Mouse (Mus musculus) bone marrow, adult 2 months (tissue): Measurements from ENCODE around the gene Hoxd9.

Experiments
- CTCF ChIP-seq: fragments of 200-500 bp; IDR thresholded peaks from 2 replicates; pipeline ENCODE4 v1.5.1; 2011; ENCODE audit warnings: low read length, control low read depth; ENCODE audit not compliant: control insufficient read depth, insufficient read depth
- POLR2A ChIP-seq: fragments of 200-500 bp; IDR thresholded peaks from 2 replicates; pipeline ENCODE4 v1.6.1; 2011; ENCODE audit warnings: low read depth, mild to moderate bottlenecking, control low read depth, low read length, borderline replicate concordance; ENCODE audit not compliant: control insufficient read depth

DNA sequence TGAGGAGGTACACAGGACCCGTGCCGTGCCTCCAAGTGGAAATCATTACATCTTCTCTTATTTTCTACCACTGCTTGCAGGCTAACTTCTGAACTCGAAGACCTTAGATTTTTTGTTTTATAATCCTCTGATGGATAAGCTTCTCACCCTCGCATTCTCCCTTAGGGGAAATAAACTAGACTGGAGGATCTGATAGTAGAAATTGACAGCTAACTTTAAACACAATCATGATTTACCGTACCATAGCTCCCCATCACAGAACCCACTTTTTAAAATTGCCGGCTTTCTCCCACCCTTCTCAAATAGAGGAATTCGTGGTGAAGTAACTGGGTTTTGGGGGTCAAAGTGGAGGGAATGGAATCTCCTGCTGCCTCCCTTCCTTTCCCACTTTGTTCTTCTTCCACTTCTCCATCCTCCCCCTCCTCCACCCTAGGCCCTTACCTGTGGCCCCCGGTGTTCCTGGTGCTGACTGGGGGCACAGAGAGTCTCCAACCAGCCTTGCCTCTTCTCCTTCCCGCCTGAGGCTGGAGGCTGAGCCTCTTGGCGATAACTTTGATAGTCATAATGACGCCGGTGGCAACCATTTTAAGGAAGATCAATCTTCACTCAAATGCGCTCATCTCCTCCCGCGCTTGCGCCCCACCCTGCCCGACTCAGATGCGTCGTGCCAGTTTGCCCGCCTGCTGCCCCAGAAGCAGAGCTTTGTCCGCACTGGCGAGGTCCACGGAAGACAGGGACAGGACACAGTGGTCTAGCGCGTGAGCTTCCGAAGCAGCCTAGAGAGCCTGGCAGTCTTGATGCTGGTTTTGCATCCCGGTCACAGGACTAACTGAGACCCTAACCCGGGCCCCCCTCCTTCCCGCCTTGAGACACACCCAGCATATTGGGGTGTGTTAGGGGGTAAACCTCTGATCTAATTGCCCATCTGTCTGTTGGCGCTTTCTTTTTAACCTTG is 36.8 kb upstream of the Hoxd9 start:
- TF ChIP-seq CTCF = no peak
- no peak for TF ChIP-seq POLR2A
